Mouse (Mus musculus): Measurements from ENCODE around the gene Gpr162.

GRCm38 (mm10) chr6:124816611-124817010 is 47.2 kb downstream of the Gpr162 start:
- TF ChIP-seq CTCF (conservative IDR thresholded peaks at IDR 0.05; ENCODE audit: low read length): no peak
- TF ChIP-seq NANOG (IDR thresholded peaks at IDR 0.05; ENCODE audit: borderline replicate concordance, low read length): no peak
- no peak for TF ChIP-seq POU5F1 (IDR thresholded peaks at IDR 0.05; ENCODE audit: borderline replicate concordance, low read length)

Data from E14TG2a.4 (cell line).